8 mouse cellular contexts compared by ENCODE assay signal in genomic region chr19:23686962-23687295, GRCm38 (mm10). TPM values are rescaled to one million over a fixed set of nuclear protein-coding genes. Genes with fewer than 3 reads are reported as not detected.
DNase-seq lines count a peak whose midpoint lies in the region; ATAC-seq and TF ChIP-seq lines count a peak whose summit lies in the region.

No protein-coding gene starts in this region.

- H3K4me2 ChIP-seq in limb, embryonic 15.5 days = peak overlapping the region; percentile 56
- peak overlapping the region; percentile 76 for H3K4me2 ChIP-seq in stomach, postnatal 0 days (replicated peaks; ENCODE audit: low read depth)

- no peak for TF ChIP-seq EP300 in stomach, postnatal 0 days (optimal IDR thresholded peaks at IDR 0.05)

- ATAC-seq in limb, embryonic 15.5 days (ENCODE audit: insufficient number of reproducible peaks, low FRiP score, low TSS enrichment, low read depth) = no peak; the same call in 1 of the 2 replicates
- no peak for ATAC-seq in stomach, postnatal 0 days (ENCODE audit: low FRiP score, low TSS enrichment)

- H3K27me3 ChIP-seq in cerebellum, adult 2 months (ENCODE audit: control insufficient read depth, insufficient read depth, low read length) = no peaks in the 10 kb centered on the region
- no peaks in the 10 kb centered on the region; the same call in 1 of the 2 replicates for H3K27me3 ChIP-seq in spleen, adult 2 months (ENCODE audit: control insufficient read depth, insufficient read depth, low read length)
- no peaks in the 10 kb centered on the region for H3K27me3 ChIP-seq in limb, embryonic 15.5 days
- no peaks in the 10 kb centered on the region for H3K27me3 ChIP-seq in stomach, postnatal 0 days (ENCODE audit: control insufficient read depth, insufficient read depth, low read length)

- no peak for TF ChIP-seq POLR2A in cerebellum, adult 2 months (IDR thresholded peaks at IDR 0.05; ENCODE audit: borderline replicate concordance, insufficient read depth, low read length)
- no peak for TF ChIP-seq POLR2A in spleen, adult 2 months (IDR thresholded peaks at IDR 0.05; ENCODE audit: low read depth, low read length)

- WGBS in cerebellum, adult 2 months = under 1% methylated on average over 14 of the region's 14 CpGs
- under 1% methylated on average over 14 of the region's 14 CpGs for WGBS in spleen, adult 2 months
- WGBS in limb, embryonic 15.5 days = 1% methylated on average over 14 of the region's 14 CpGs
- WGBS in stomach, postnatal 0 days = under 1% methylated on average over 14 of the region's 14 CpGs

- H3K36me3 ChIP-seq in spleen, adult 2 months (ENCODE audit: control insufficient read depth, insufficient read depth, low read length) = no peaks in the 10 kb centered on the region
- H3K36me3 ChIP-seq in limb, embryonic 15.5 days = no peaks in the 10 kb centered on the region
- no peaks in the 10 kb centered on the region for H3K36me3 ChIP-seq in stomach, postnatal 0 days (ENCODE audit: control insufficient read depth, insufficient read depth, low read length)

- no peak for DNase-seq in cerebellum, adult 2 months
- DNase-seq in cerebellum, adult 18-20 months = no peak
- no peak for DNase-seq in spleen, adult 2 months (ENCODE audit: low read depth in 1 of 2, low spot score in 2 of 2)
- no peak for DNase-seq in spleen, adult 18-20 months
- no peak for DNase-seq in stomach, postnatal 0 days (ENCODE audit: low spot score)
- no peak for DNase-seq in thymus, postnatal 25 days
- no peak for DNase-seq in thymus, postnatal 14 days

- no peak for TF ChIP-seq CTCF in cerebellum, adult 2 months (IDR thresholded peaks at IDR 0.05; ENCODE audit: borderline replicate concordance, insufficient read depth, low read depth, low read length)
- TF ChIP-seq CTCF in spleen, adult 2 months (IDR thresholded peaks at IDR 0.05; ENCODE audit: extremely low read depth, insufficient read depth, insufficient read length, insufficient replicate concordance) = no peak
- no peak for TF ChIP-seq CTCF in stomach, postnatal 0 days (IDR thresholded peaks at IDR 0.05; ENCODE audit: low read depth)

- H3K4me1 ChIP-seq in cerebellum, adult 2 months (ENCODE audit: control insufficient read depth, insufficient read depth, low read length) = no peaks in the 10 kb centered on the region
- H3K4me1 ChIP-seq in spleen, adult 2 months (ENCODE audit: control insufficient read depth, insufficient read depth, insufficient read length) = peaks cover 2% of the 10 kb centered on the region
- peaks cover 6% of the 10 kb centered on the region; the same call in 1 of the 2 replicates for H3K4me1 ChIP-seq in limb, embryonic 15.5 days
- no peaks in the 10 kb centered on the region for H3K4me1 ChIP-seq in stomach, postnatal 0 days (replicated peaks; ENCODE audit: control insufficient read depth, insufficient read depth)

- peak overlapping the region; percentile 96 for H3K27ac ChIP-seq in cerebellum, adult 2 months (ENCODE audit: insufficient read depth, low read length)
- H3K27ac ChIP-seq in spleen, adult 2 months (ENCODE audit: insufficient read depth, low read length) = peak overlapping the region; percentile 96
- H3K27ac ChIP-seq in limb, embryonic 15.5 days = peak overlapping the region; percentile 96
- peak overlapping the region; percentile 96 for H3K27ac ChIP-seq in stomach, postnatal 0 days (replicated peaks)

- peak overlapping the region; percentile 89 for H3K9ac ChIP-seq in limb, embryonic 15.5 days
- H3K9ac ChIP-seq in stomach, postnatal 0 days (ENCODE audit: low read length) = peak overlapping the region; percentile 94

- peak overlapping the region; percentile 75 for H3K4me3 ChIP-seq in cerebellum, adult 2 months (replicated peaks; ENCODE audit: insufficient read depth, low read depth, low read length)
- peak overlapping the region; percentile 99 for H3K4me3 ChIP-seq in spleen, adult 2 months (ENCODE audit: extremely low read depth, insufficient read depth, insufficient read length)
- peak overlapping the region; percentile 85 for H3K4me3 ChIP-seq in limb, embryonic 15.5 days
- peak overlapping the region; percentile 90 for H3K4me3 ChIP-seq in stomach, postnatal 0 days (ENCODE audit: low read depth, low read length)

- H3K9me3 ChIP-seq in limb, embryonic 15.5 days = no peaks in the 10 kb centered on the region
- no peaks in the 10 kb centered on the region for H3K9me3 ChIP-seq in stomach, postnatal 0 days (ENCODE audit: control insufficient read depth, low read length)

RNA-seq across cellular contexts. Expression of gene Ptar1, which starts 0.3 kb away (rescaled TPM):
- 12.1 and 13.9 TPM in 2 replicates for polyA plus RNA-seq in cerebellum, adult 2 months (2012; rRNA removed)
- 1.3 and 1.5 TPM in 2 replicates for polyA plus RNA-seq in spleen, adult 2 months (2012; rRNA removed)
- polyA plus RNA-seq in limb, embryonic 15.5 days (2015; fragmentation: Nextera tagmentation; extraction: Ambion mirVana) = 5.8 and 8.5 TPM in 2 replicates
- polyA plus RNA-seq in stomach, postnatal 0 days (2015; fragmentation: Nextera tagmentation; extraction: Ambion mirVana) = 2.7 and 3.4 TPM in 2 replicates

RNA-seq across cellular contexts. Expression of gene 1700028P14Rik, which starts 34.3 kb away (rescaled TPM):
- polyA plus RNA-seq in cerebellum, adult 2 months (2012; rRNA removed) = 1.5 and 1.6 TPM in 2 replicates
- polyA plus RNA-seq in spleen, adult 2 months (2012; rRNA removed) = not detected in 2 replicates
- 0.23 and 0.27 TPM in 2 replicates for polyA plus RNA-seq in limb, embryonic 15.5 days (2015; fragmentation: Nextera tagmentation; extraction: Ambion mirVana)
- polyA plus RNA-seq in stomach, postnatal 0 days (2015; fragmentation: Nextera tagmentation; extraction: Ambion mirVana) = not detected in 2 replicates
